In genomic region chr11:11997045-11997444, GRCm38 (mm10) we compare ENCODE assay signal across 13 mouse cellular contexts. TPM values are rescaled to one million over a fixed set of nuclear protein-coding genes. Genes with fewer than 3 reads are reported as not detected.
DNase-seq lines count a peak whose midpoint lies in the region; ATAC-seq and TF ChIP-seq lines count a peak whose summit lies in the region.
"Had no signal": no experiment of that assay in that cellular context is flagged by ENCODE, and none has a peak within 500 bp of the region (broad histone marks: within the 10 kb centered on the region; RNA-seq: fewer than 3 reads in every experiment).

No protein-coding gene starts in this region.

- peak; percentile 69 for ATAC-seq in hindbrain, postnatal 0 days
- peak; percentile 58; the same call in 1 of the 2 replicates for ATAC-seq in heart, embryonic 15.5 days (replicated peaks; ENCODE audit: insufficient number of reproducible peaks, insufficient read depth, low FRiP score, low read depth)
- ATAC-seq: activated CD4-positive, CD25-positive, alpha-beta regulatory T cell, adult 4 months had no signal

- H3K9ac ChIP-seq in hindbrain, postnatal 0 days (replicated peaks; ENCODE audit: low read length), result no peak overlapping the region
- H3K9ac ChIP-seq in heart, embryonic 15.5 days, result no peak overlapping the region
- H3K9ac ChIP-seq: embryonic facial prominence, embryonic 12.5 days had no signal

- H3K27me3 ChIP-seq in hindbrain, postnatal 0 days (ENCODE audit: insufficient read depth, low read length), result no peaks in the 10 kb centered on the region
- no peaks in the 10 kb centered on the region for H3K27me3 ChIP-seq in hindbrain, embryonic 10.5 days (ENCODE audit: insufficient read depth, poor library complexity, severe bottlenecking)
- H3K27me3 ChIP-seq in heart, embryonic 15.5 days, result no peaks in the 10 kb centered on the region
- H3K27me3 ChIP-seq: embryonic facial prominence, embryonic 12.5 days had no signal

- H3K27ac ChIP-seq in hindbrain, postnatal 0 days, result no peak overlapping the region
- H3K27ac ChIP-seq in hindbrain, embryonic 10.5 days, result no peak overlapping the region
- peak overlapping the region; percentile 84 for H3K27ac ChIP-seq in heart, embryonic 15.5 days
- H3K27ac ChIP-seq: embryonic facial prominence, embryonic 12.5 days had no signal

- no peak overlapping the region for H3K4me2 ChIP-seq in hindbrain, postnatal 0 days (ENCODE audit: low read depth, low read length)
- no peak overlapping the region for H3K4me2 ChIP-seq in heart, embryonic 15.5 days
- H3K4me2 ChIP-seq: embryonic facial prominence, embryonic 12.5 days had no signal

- DNase-seq in cerebellum, postnatal 10 days, result peak; percentile 45 to 58
- no peak for DNase-seq in cerebellum, adult 11 months
- peak; percentile 38 for DNase-seq in hindbrain, postnatal 0 days (ENCODE audit: low spot score)
- DNase-seq in hindbrain, embryonic 10.5 days (ENCODE audit: low spot score), result no peak
- DNase-seq in brain, adult 2 months (ENCODE audit: low read depth, low spot score), result peak; percentile 66
- DNase-seq in liver, result no peak
- DNase-seq in thymus, postnatal 25 days, result no peak
- DNase-seq: right cerebral cortex, adult 18-20 months; thymus, postnatal 4 days had no signal

- WGBS in hindbrain, postnatal 0 days, result 29% methylated on average over 1 of the region's 1 CpGs
- 86% methylated on average over 1 of the region's 1 CpGs for WGBS in hindbrain, embryonic 10.5 days
- WGBS in heart, embryonic 15.5 days, result 21% methylated on average over 1 of the region's 1 CpGs

- H3K36me3 ChIP-seq in hindbrain, postnatal 0 days (ENCODE audit: insufficient read depth, low read length), result no peaks in the 10 kb centered on the region
- H3K36me3 ChIP-seq in hindbrain, embryonic 10.5 days, result peaks cover 40% of the 10 kb centered on the region
- no peaks in the 10 kb centered on the region for H3K36me3 ChIP-seq in heart, embryonic 15.5 days
- H3K36me3 ChIP-seq: G1E had no signal

- H3K4me1 ChIP-seq in hindbrain, postnatal 0 days (ENCODE audit: insufficient read depth, low read length), result no peaks in the 10 kb centered on the region
- H3K4me1 ChIP-seq in hindbrain, embryonic 10.5 days (replicated peaks), result no peaks in the 10 kb centered on the region
- H3K4me1 ChIP-seq in heart, embryonic 15.5 days (replicated peaks), result peaks cover 40% of the 10 kb centered on the region
- H3K4me1 ChIP-seq: embryonic facial prominence, embryonic 12.5 days had no signal

- H3K4me3 ChIP-seq in hindbrain, postnatal 0 days (ENCODE audit: low read length), result no peak overlapping the region
- no peak overlapping the region for H3K4me3 ChIP-seq in hindbrain, embryonic 10.5 days
- H3K4me3 ChIP-seq in heart, embryonic 15.5 days, result no peak overlapping the region
- H3K4me3 ChIP-seq: embryonic facial prominence, embryonic 12.5 days had no signal

- TF ChIP-seq CTCF in hindbrain, postnatal 0 days (IDR thresholded peaks at IDR 0.05; ENCODE audit: low read depth), result no peak

- H3K9me3 ChIP-seq in hindbrain, postnatal 0 days (ENCODE audit: low read length), result no peaks in the 10 kb centered on the region
- H3K9me3 ChIP-seq in hindbrain, embryonic 10.5 days, result no peaks in the 10 kb centered on the region
- no peaks in the 10 kb centered on the region for H3K9me3 ChIP-seq in heart, embryonic 15.5 days (replicated peaks)
- H3K9me3 ChIP-seq: embryonic facial prominence, embryonic 12.5 days; G1E had no signal

RNA-seq across cellular contexts. Expression of gene Grb10, which starts 41.4 kb away (rescaled TPM):
- total RNA-seq in hindbrain, postnatal 0 days (2014; rRNA removed), result 92.9 and 111 TPM in 2 replicates
- polyA plus RNA-seq in hindbrain, postnatal 0 days (2015; fragmentation: Nextera tagmentation; extraction: Ambion mirVana), result 45.6 and 48.7 TPM in 2 replicates
- polyA plus RNA-seq in hindbrain, embryonic 10.5 days (2016; fragmentation: Nextera tagmentation; extraction: Ambion mirVana), result 410 and 548 TPM in 2 replicates
- polyA plus RNA-seq in heart, embryonic 15.5 days (2015; fragmentation: Nextera tagmentation; extraction: Ambion mirVana), result 503 and 529 TPM in 2 replicates
- polyA plus RNA-seq: activated CD4-positive, CD25-positive, alpha-beta regulatory T cell, adult 4 months; G1E had no signal

Comparison
In these comparisons a context has a peak if more than half of its experiments do, and no peak if none do; other contexts are left out.
1. DNase-seq: peak in cerebellum, postnatal 10 days (2 of 2), hindbrain, postnatal 0 days (single experiment) and brain, adult 2 months (single experiment); none in cerebellum, adult 11 months (single experiment), hindbrain, embryonic 10.5 days (single experiment), liver (single experiment) and thymus, postnatal 25 days (single experiment).